ENCODE assay signal across 40 mouse cellular contexts in the genomic region with DNA sequence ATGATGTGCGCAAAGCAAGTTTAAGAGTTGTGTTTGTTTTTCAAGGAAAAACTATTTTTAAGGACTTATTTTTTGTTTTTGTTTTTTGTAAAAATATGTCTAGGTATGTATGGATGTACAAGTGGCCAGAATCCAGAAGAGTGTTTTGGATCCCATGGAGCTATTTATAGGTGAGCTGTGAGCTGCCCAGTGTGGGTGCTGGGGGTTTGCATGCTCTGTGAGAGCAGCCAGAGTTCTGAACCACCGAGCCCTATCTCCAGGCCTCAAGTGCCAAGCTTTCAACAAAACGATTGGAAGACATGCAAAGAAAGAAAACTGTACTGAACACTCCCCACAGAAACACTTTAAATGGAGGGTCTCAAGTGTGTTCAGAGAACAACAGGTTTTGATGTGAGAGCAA. TPM values are rescaled to one million over a fixed set of nuclear protein-coding genes. Genes with fewer than 3 reads are reported as not detected.
"Had no signal": no experiment of that assay in that cellular context is flagged by ENCODE, and none has a peak within 500 bp of the region (broad histone marks: within the 10 kb centered on the region; RNA-seq: fewer than 3 reads in every experiment).

No protein-coding gene starts in this region.

- H3K27ac ChIP-seq: forebrain, embryonic 15.5 days; heart, embryonic 10.5 days; hindbrain, embryonic 13.5 days; hindbrain, embryonic 15.5 days; hindbrain, postnatal 0 days; kidney, embryonic 15.5 days; kidney, postnatal 0 days; limb, embryonic 13.5 days; limb, embryonic 15.5 days; liver, embryonic 12.5 days; liver, embryonic 14.5 days had no signal

- H3K4me1 ChIP-seq: forebrain, embryonic 15.5 days; heart, embryonic 10.5 days; hindbrain, embryonic 13.5 days; hindbrain, embryonic 15.5 days; kidney, embryonic 15.5 days; limb, embryonic 13.5 days; limb, embryonic 15.5 days had no signal

- H3K9me3 ChIP-seq: forebrain, embryonic 15.5 days; heart, embryonic 10.5 days; hindbrain, embryonic 13.5 days; hindbrain, embryonic 15.5 days; kidney, embryonic 15.5 days; limb, embryonic 13.5 days; limb, embryonic 15.5 days; liver, embryonic 12.5 days had no signal

- ATAC-seq: forebrain, embryonic 15.5 days; forebrain, postnatal 0 days; hindbrain, postnatal 0 days; intestine, embryonic 16.5 days; liver, embryonic 12.5 days had no signal

- DNase-seq: forebrain, postnatal 0 days; gastrocnemius, postnatal 14 days; gastrocnemius, postnatal 36 days; kidney, adult 11 months; kidney, adult 2 months; kidney, adult 9 months; kidney, postnatal 14 days; kidney, postnatal 36 days; layer of hippocampus, adult 9-11 months; layer of hippocampus, postnatal 36 days; left cerebral cortex, postnatal 4 days; lung, adult 18-20 months had no signal

- H3K27me3 ChIP-seq: forebrain, embryonic 15.5 days; hindbrain, embryonic 13.5 days; hindbrain, embryonic 15.5 days; kidney, embryonic 15.5 days; limb, embryonic 13.5 days; limb, embryonic 15.5 days; liver, embryonic 12.5 days had no signal

- H3K4me2 ChIP-seq: forebrain, embryonic 15.5 days; hindbrain, embryonic 13.5 days; hindbrain, embryonic 15.5 days; kidney, embryonic 15.5 days; limb, embryonic 13.5 days; limb, embryonic 15.5 days; liver, embryonic 12.5 days had no signal

- H3K4me3 ChIP-seq: forebrain, embryonic 15.5 days; heart, embryonic 10.5 days; hindbrain, embryonic 13.5 days; hindbrain, embryonic 15.5 days; kidney, embryonic 15.5 days; limb, embryonic 13.5 days; limb, embryonic 15.5 days; liver, embryonic 12.5 days had no signal

- H3K9ac ChIP-seq: forebrain, embryonic 15.5 days; forebrain, postnatal 0 days; hindbrain, embryonic 13.5 days; hindbrain, embryonic 15.5 days; kidney, embryonic 15.5 days; limb, embryonic 13.5 days; limb, embryonic 15.5 days; liver, embryonic 12.5 days; liver, embryonic 14.5 days had no signal

RNA-seq across cellular contexts. Expression of gene Acrv1, which starts 12.9 kb away (rescaled TPM):
- total RNA-seq: forebrain, postnatal 0 days; gastrocnemius, adult 18-20 months; gastrocnemius, adult 8-10 months; gastrocnemius, postnatal 14 days; gastrocnemius, postnatal 36 days; heart, adult 8-10 months; hematopoietic stem cell, adult 5-6 weeks; hindbrain, postnatal 0 days; layer of hippocampus, adult 18-20 months; layer of hippocampus, adult 8-10 months; layer of hippocampus, postnatal 14 days; layer of hippocampus, postnatal 36 days; left cerebral cortex, adult 18-20 months; left cerebral cortex, adult 8-10 months; left cerebral cortex, postnatal 10 days; left cerebral cortex, postnatal 25 days; left cerebral cortex, postnatal 4 days; liver, adult 2 months had no signal
- polyA plus RNA-seq: forebrain, embryonic 15.5 days; forebrain, postnatal 0 days; heart, embryonic 10.5 days; hindbrain, embryonic 11.5 days; hindbrain, embryonic 13.5 days; hindbrain, embryonic 15.5 days; hindbrain, postnatal 0 days; intestine, embryonic 16.5 days; kidney, embryonic 15.5 days; kidney, postnatal 0 days; large intestine, adult 2 months; limb, embryonic 11.5 days; limb, embryonic 13.5 days; limb, embryonic 15.5 days; liver, adult 2 months; liver, embryonic 12.5 days; liver, embryonic 14.5 days; liver, embryonic 16.5 days had no signal
